Mouse (Mus musculus) neural tube, embryonic 14.5 days (tissue): ENCODE data around the gene Exoc3l2. TPM values are rescaled to one million over a fixed set of nuclear protein-coding genes. Genes with fewer than 3 reads are reported as not detected.
"Not testable (repeated sequence)": the region's sequence is repeated elsewhere in the genome, so short reads cannot be mapped to it uniquely, and the experiment has no call there.

Experiments
- ATAC-seq: fragments of 200-750 bp; cut with Nextera tagmentation; 2 replicates; pipeline ENCODE4 v1.8.0; 2017; ENCODE audit warnings: low read depth, mild to moderate bottlenecking, moderate TSS enrichment, moderate library complexity
- H3K27ac ChIP-seq: fragments of 300-500 bp; sonication (generic); 2 replicates; pipeline ENCODE4 v1.5.1; 2014; ENCODE audit warnings: low read depth, mild to moderate bottlenecking, control low read depth, low read length, moderate library complexity, mixed read lengths
- H3K27me3 ChIP-seq: fragments of 300-500 bp; sonication (generic); 2 replicates; pipeline ENCODE4 v1.6.1; 2014; ENCODE audit warnings: low read length; ENCODE audit not compliant: control insufficient read depth, insufficient read depth
- H3K36me3 ChIP-seq: fragments of 300-500 bp; sonication (generic); 2 replicates; pipeline ENCODE4 v1.6.1; 2014; ENCODE audit warnings: low read length, mixed read lengths; ENCODE audit not compliant: control insufficient read depth, insufficient read depth
- H3K4me1 ChIP-seq: fragments of 300-500 bp; sonication (generic); 2 replicates; pipeline ENCODE4 v1.6.1; 2014; ENCODE audit warnings: low read length; ENCODE audit not compliant: control insufficient read depth, insufficient read depth
- H3K4me2 ChIP-seq: fragments of 300-500 bp; sonication (generic); 2 replicates; pipeline ENCODE4 v1.6.1; 2014; ENCODE audit warnings: mild to moderate bottlenecking, low read depth, low read length, control low read depth
- H3K4me3 ChIP-seq: fragments of 300-500 bp; sonication (generic); 2 replicates; pipeline ENCODE4 v1.5.1; 2014; ENCODE audit warnings: low read depth, low read length, control low read depth, mixed read lengths
- H3K9ac ChIP-seq: fragments of 300-500 bp; sonication (generic); replicated peaks from 2 replicates; pipeline ENCODE4 v1.6.1; 2014; ENCODE audit warnings: low read depth, mild to moderate bottlenecking, control low read depth, low read length, mixed read lengths
- H3K9me3 ChIP-seq: fragments of 300-500 bp; sonication (generic); 2 replicates; pipeline ENCODE4 v1.6.1; 2016; ENCODE audit warnings: low read length; ENCODE audit not compliant: control insufficient read depth
- WGBS: fragments of 180-500 bp; shearing (Covaris S2); extraction: QIAGEN DNeasy Blood & Tissue Kit; methylation state at CpG from one replicate; pipeline ENCODE4 v1.1.7; 2014; 5-methylcytosine and 5-hydroxymethylcytosine counted together
- polyA plus RNA-seq: library from polyadenylated mRNA; unstranded; fragments of >200 nt; fragmentation: Nextera tagmentation; extraction: Ambion mirVana; gene quantifications from 2 replicates; pipeline ENCODE4 v1.2.1, GENCODE M21; 2014

Exoc3l2 gene
- polyA plus RNA-seq, 1 experiment from 2014 or later, result 0.71 TPM

GRCm38 (mm10) chr7:19506326-19506725 lies 43.2 kb downstream of the Exoc3l2 start:
- Histone ChIP-seq H3K36me3 (no peaks in the 10 kb centered on the region), H3K27me3 (no peaks in the 10 kb centered on the region), H3K4me2 (peak overlapping the region; percentile 92), H3K9ac (no peak overlapping the region), H3K27ac (no peak overlapping the region), H3K4me1 (peaks cover 12% of the 10 kb centered on the region; the same call in 1 of the 2 replicates), H3K4me3 (peak overlapping the region; percentile 72), H3K9me3 (no peaks in the 10 kb centered on the region)
- ATAC-seq, result no peak
- 28% methylated on average over 6 of the region's 6 CpGs for WGBS

GRCm38 (mm10) chr7:19506969-19507611 lies 44.0 kb downstream of the Exoc3l2 start:
- Histone ChIP-seq H3K27ac (peak overlapping the region; percentile 81; the same call in 1 of the 2 replicates), H3K9me3 (no peaks in the 10 kb centered on the region), H3K4me3 (peak overlapping the region; percentile 72), H3K9ac (peak overlapping the region; percentile 68), H3K27me3 (no peaks in the 10 kb centered on the region), H3K4me1 (peaks cover 12% of the 10 kb centered on the region; the same call in 1 of the 2 replicates), H3K4me2 (peak overlapping the region; percentile 92), H3K36me3 (no peaks in the 10 kb centered on the region)
- ATAC-seq, result peak; percentile 45
- under 1% methylated on average over 58 of the region's 71 CpGs for WGBS

- ATAC-seq, result no peak
- H3K9ac ChIP-seq, result peak overlapping the region; percentile 68
- peak overlapping the region; percentile 72 for H3K4me3 ChIP-seq
- H3K4me2 ChIP-seq, result peak overlapping the region; percentile 92
- H3K27me3 ChIP-seq, result no peaks in the 10 kb centered on the region
- H3K9me3 ChIP-seq, result no peaks in the 10 kb centered on the region
- 3% methylated on average over 18 of the region's 18 CpGs for whole genome bisulfite sequencing
- peaks cover 12% of the 10 kb centered on the region; the same call in 1 of the 2 replicates for H3K4me1 ChIP-seq
- H3K27ac ChIP-seq, result peak overlapping the region; percentile 81
- H3K36me3 ChIP-seq, result no peaks in the 10 kb centered on the region
These were observed 44.5 kb downstream of the Exoc3l2 start for GRCm38 (mm10) chr7:19507612-19507981.

GRCm38 (mm10) chr7:19508150-19508923 lies 45.2 kb downstream of the Exoc3l2 start, which contains the start of the genes Bloc1s3 and Trappc6a:
Gene Bloc1s3 (minus strand): TSS chr7:19508367.
Gene Trappc6a (plus strand): TSS chr7:19508395.
- peaks cover 12% of the 10 kb centered on the region; the same call in 1 of the 2 replicates for H3K4me1 ChIP-seq
- peak; percentile 94 for ATAC-seq
- peak within 1 kb of the TSS; percentile 81 for H3K27ac ChIP-seq
- H3K9ac ChIP-seq, result peak within 1 kb of the TSS; percentile 78
- no peaks in the 10 kb centered on the region for H3K9me3 ChIP-seq
- H3K36me3 ChIP-seq, result no peaks in the 10 kb centered on the region
- H3K27me3 ChIP-seq, result no peaks in the 10 kb centered on the region
- under 1% methylated on average over 56 of the region's 56 CpGs for WGBS
- H3K4me3 ChIP-seq, result peak within 1 kb of the TSS; percentile 72
- peak within 1 kb of the TSS; percentile 92 for H3K4me2 ChIP-seq

GRCm38 (mm10) chr7:19508924-19509568 lies 45.9 kb downstream of the Exoc3l2 start:
- peak overlapping the region; percentile 92 for H3K4me2 ChIP-seq
- 14% methylated on average over 15 of the region's 15 CpGs for WGBS
- H3K27ac ChIP-seq, result peak overlapping the region; percentile 81
- H3K27me3 ChIP-seq, result no peaks in the 10 kb centered on the region
- peak; percentile 12 for ATAC-seq
- peaks cover 12% of the 10 kb centered on the region; the same call in 1 of the 2 replicates for H3K4me1 ChIP-seq
- no peaks in the 10 kb centered on the region for H3K36me3 ChIP-seq
- peak overlapping the region; percentile 78 for H3K9ac ChIP-seq
- H3K4me3 ChIP-seq, result peak overlapping the region; percentile 72
- no peaks in the 10 kb centered on the region for H3K9me3 ChIP-seq

- H3K36me3 ChIP-seq, result no peaks in the 10 kb centered on the region
- H3K4me1 ChIP-seq, result peaks cover 12% of the 10 kb centered on the region; the same call in 1 of the 2 replicates
- 98% methylated on average over 7 of the region's 7 CpGs for WGBS
- H3K27me3 ChIP-seq, result no peaks in the 10 kb centered on the region
- no peak for ATAC-seq
- H3K4me3 ChIP-seq, result no peak overlapping the region
- no peaks in the 10 kb centered on the region for H3K9me3 ChIP-seq
- peak overlapping the region; percentile 92; the same call in 1 of the 2 replicates for H3K4me2 ChIP-seq
- H3K27ac ChIP-seq, result no peak overlapping the region
- no peak overlapping the region for H3K9ac ChIP-seq
These were observed 46.7 kb downstream of the Exoc3l2 start for GRCm38 (mm10) chr7:19509786-19510185.

- H3K36me3 ChIP-seq, H3K27me3 ChIP-seq, H3K9me3 ChIP-seq, ATAC-seq, H3K9ac ChIP-seq, H3K4me3 ChIP-seq, H3K27ac ChIP-seq, H3K4me2 ChIP-seq: not testable (repeated sequence)
- WGBS, result 72% methylated on average over 6 of the region's 7 CpGs
- peaks cover 12% of the 10 kb centered on the region; the same call in 1 of the 2 replicates for H3K4me1 ChIP-seq
These were observed 48.8 kb downstream of the Exoc3l2 start for GRCm38 (mm10) chr7:19511934-19512333.

GRCm38 (mm10) chr7:19512353-19512752 lies 49.2 kb downstream of the Exoc3l2 start:
- ATAC-seq, result no peak
- peaks cover 12% of the 10 kb centered on the region; the same call in 1 of the 2 replicates for H3K4me1 ChIP-seq
- no peak overlapping the region for H3K4me3 ChIP-seq
- no peaks in the 10 kb centered on the region for H3K27me3 ChIP-seq
- 88% methylated on average over 6 of the region's 6 CpGs for WGBS
- H3K36me3 ChIP-seq, result no peaks in the 10 kb centered on the region
- H3K9me3 ChIP-seq, result no peaks in the 10 kb centered on the region
- H3K4me2 ChIP-seq, result no peak overlapping the region
- no peak overlapping the region for H3K27ac ChIP-seq
- no peak overlapping the region for H3K9ac ChIP-seq
